Mouse (Mus musculus) ES-Bruce4 (cell line): Measurements from ENCODE around the gene Med21. TPM values are rescaled to one million over a fixed set of nuclear protein-coding genes. Genes with fewer than 3 reads are reported as not detected.

Experiments
- H3K27ac ChIP-seq: 2 replicates; pipeline ENCODE4 v1.5.1; 2012; ENCODE audit warnings: low read length, inconsistent platforms; ENCODE audit not compliant: insufficient read depth
- H3K27me3 ChIP-seq: 2 replicates; pipeline ENCODE4 v1.6.1; 2012; ENCODE audit warnings: mild to moderate bottlenecking, low read length, inconsistent platforms; ENCODE audit not compliant: control insufficient read depth, poor library complexity, insufficient read depth, severe bottlenecking
- H3K36me3 ChIP-seq: 2 replicates; pipeline ENCODE4 v1.6.1; 2012; ENCODE audit warnings: inconsistent platforms, mild to moderate bottlenecking, low read length, moderate library complexity; ENCODE audit not compliant: control insufficient read depth, poor library complexity, insufficient read depth, severe bottlenecking
- H3K4me1 ChIP-seq: one replicate; pipeline ENCODE4 v1.8.1; 2011; ENCODE audit warnings: low read length; ENCODE audit not compliant: control insufficient read depth, insufficient read depth
- H3K4me3 ChIP-seq: 2 replicates; pipeline ENCODE4 v1.5.1; 2011; ENCODE audit warnings: low read depth, mild to moderate bottlenecking, low read length
- H3K9ac ChIP-seq: 2 replicates; pipeline ENCODE4 v1.6.1; 2012; ENCODE audit warnings: low read depth, mild to moderate bottlenecking, inconsistent platforms; ENCODE audit not compliant: poor library complexity, severe bottlenecking
- H3K9me3 ChIP-seq: replicated peaks from 2 replicates; pipeline ENCODE4 v1.6.1; 2012; ENCODE audit warnings: mild to moderate bottlenecking, low read length, inconsistent platforms; ENCODE audit not compliant: control insufficient read depth, poor library complexity, insufficient read depth, severe bottlenecking
- CTCF ChIP-seq: IDR thresholded peaks from one replicate; pipeline ENCODE4 v1.8.1; 2011; ENCODE audit warnings: low read depth, low read length
- EP300 ChIP-seq: IDR thresholded peaks from 2 replicates; pipeline ENCODE4 v1.6.1; 2011; ENCODE audit warnings: low read depth, low read length; ENCODE audit not compliant: insufficient read depth
- POLR2A ChIP-seq: IDR thresholded peaks from one replicate; pipeline ENCODE4 v1.8.1; 2011; ENCODE audit warnings: low read length; ENCODE audit not compliant: insufficient read depth
- polyA plus RNA-seq: library from polyadenylated mRNA; stranded (reverse); fragments of >200 nt; gene quantifications from 2 replicates; pipeline ENCODE4 v1.2.4, GENCODE M21; 2011; ENCODE audit warnings: low read depth; ENCODE audit not compliant: missing spikeins, insufficient read depth, insufficient read length

Gene Med21
- polyA plus RNA-seq, 1 experiment = 92.1 TPM

- no peak overlapping the region for H3K9ac ChIP-seq
- no peaks in the 10 kb centered on the region for H3K9me3 ChIP-seq
- TF ChIP-seq EP300 (0 out of 2 replicates have a peak, but pooled peaks have one; percentile 49), CTCF (no peak)
- H3K4me3 ChIP-seq = peak overlapping the region; percentile 20; the same call in 1 of the 2 replicates
- H3K4me1 ChIP-seq = peaks cover 2% of the 10 kb centered on the region
- H3K27me3 ChIP-seq = no peaks in the 10 kb centered on the region
- peak overlapping the region; percentile 99 for H3K27ac ChIP-seq
- peaks cover 2% of the 10 kb centered on the region; the same call in 1 of the 2 replicates for H3K36me3 ChIP-seq
These were observed 7.4 kb upstream of the Med21 start for GRCm38 (mm10) chr6:146634759-146635606.

GRCm38 (mm10) chr6:146636482-146636881 lies 5.9 kb upstream of the Med21 start:
- TF ChIP-seq CTCF (no peak), POLR2A (no peak), EP300 (no peak)
- Histone ChIP-seq H3K9ac (no peak overlapping the region), H3K36me3 (no peaks in the 10 kb centered on the region), H3K27ac (no peak overlapping the region), H3K27me3 (no peaks in the 10 kb centered on the region), H3K4me3 (no peak overlapping the region), H3K9me3 (no peaks in the 10 kb centered on the region), H3K4me1 (no peaks in the 10 kb centered on the region)

GRCm38 (mm10) chr6:146640068-146640965 lies 2.0 kb upstream of the Med21 start:
- no peak overlapping the region for H3K27ac ChIP-seq
- no peaks in the 10 kb centered on the region for H3K27me3 ChIP-seq
- H3K36me3 ChIP-seq = no peaks in the 10 kb centered on the region
- H3K9ac ChIP-seq = no peak overlapping the region
- H3K4me1 ChIP-seq = no peaks in the 10 kb centered on the region
- H3K4me3 ChIP-seq = no peak overlapping the region
- no peaks in the 10 kb centered on the region for H3K9me3 ChIP-seq
- no peak for TF ChIP-seq POLR2A
- no peak for TF ChIP-seq EP300
- no peak for TF ChIP-seq CTCF

GRCm38 (mm10) chr6:146640991-146641390 lies 1.4 kb upstream of the Med21 start:
- H3K9ac ChIP-seq = no peak overlapping the region
- TF ChIP-seq POLR2A = no peak
- TF ChIP-seq EP300 = no peak
- no peak for TF ChIP-seq CTCF
- H3K9me3 ChIP-seq = no peaks in the 10 kb centered on the region
- H3K36me3 ChIP-seq = no peaks in the 10 kb centered on the region
- H3K4me1 ChIP-seq = no peaks in the 10 kb centered on the region
- H3K4me3 ChIP-seq = no peak overlapping the region
- no peak overlapping the region for H3K27ac ChIP-seq
- no peaks in the 10 kb centered on the region for H3K27me3 ChIP-seq

- peak overlapping the region; percentile 38; the same call in 1 of the 2 replicates for H3K4me3 ChIP-seq
These were observed 631 bp upstream of the Med21 start for GRCm38 (mm10) chr6:146641621-146642210.

More at GRCm38 (mm10) chr6:146641621-146642210, 631 bp upstream of the Med21 start:
- Histone ChIP-seq H3K9me3 (no peaks in the 10 kb centered on the region), H3K9ac (peak overlapping the region; percentile 6; the same call in 1 of the 2 replicates), H3K4me1 (no peaks in the 10 kb centered on the region), H3K36me3 (no peaks in the 10 kb centered on the region), H3K27me3 (no peaks in the 10 kb centered on the region), H3K27ac (no peak overlapping the region)
- no peak for TF ChIP-seq CTCF
- TF ChIP-seq EP300 = no peak
- no peak for TF ChIP-seq POLR2A
